Mouse (Mus musculus): ENCODE results near the gene Rnf31.
A peak's percentile ranks its signal among the peaks of the same experiment; 100 is the strongest.

Rnf31 gene

DNA sequence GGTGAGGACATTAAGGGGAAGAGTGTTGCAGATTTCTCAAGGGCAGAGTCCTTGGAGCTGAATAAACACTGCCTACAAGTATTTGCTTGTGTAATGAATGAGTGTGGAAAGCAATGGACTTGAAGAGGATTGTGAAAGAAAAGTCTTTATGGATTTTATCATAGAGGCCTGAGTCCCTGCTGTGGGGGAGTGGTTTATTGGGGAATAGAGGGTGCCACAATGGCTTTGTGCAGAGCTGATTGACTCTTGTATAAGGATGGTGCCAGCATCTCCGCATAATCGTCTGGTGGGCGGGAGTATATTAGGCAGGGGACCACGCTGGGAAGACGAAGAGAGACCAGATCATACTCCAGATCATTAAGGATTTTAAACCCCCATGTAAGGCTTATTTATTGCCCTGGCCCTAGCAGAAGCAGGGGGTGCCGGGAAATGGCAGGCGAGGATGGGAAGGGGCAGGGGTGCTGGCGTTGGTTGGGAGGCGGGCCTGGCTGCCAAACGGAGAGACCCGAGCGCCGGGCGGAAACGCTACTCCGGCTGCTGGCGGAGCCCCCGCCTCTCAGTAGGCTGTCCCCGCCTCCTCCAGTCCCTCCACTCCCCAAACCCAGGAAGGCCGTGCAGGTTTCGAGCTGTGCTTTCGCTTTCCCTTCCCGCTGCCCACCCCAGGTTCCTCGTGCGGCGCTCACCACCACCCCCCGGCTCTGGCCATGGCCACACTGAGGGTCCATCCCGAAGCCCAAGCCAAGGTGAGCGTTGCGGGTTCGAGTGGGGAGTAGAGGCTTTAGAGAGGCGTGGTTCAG, 13.4 kb upstream of the Rnf31 start, which contains the start of gene Psme1:
Gene Psme1 (plus strand): TSS at position 253 of the 797 bp plus-strand sequence.
- peak; percentile 86 for DNase-seq (ENCODE audit: low spot score)

DNA sequence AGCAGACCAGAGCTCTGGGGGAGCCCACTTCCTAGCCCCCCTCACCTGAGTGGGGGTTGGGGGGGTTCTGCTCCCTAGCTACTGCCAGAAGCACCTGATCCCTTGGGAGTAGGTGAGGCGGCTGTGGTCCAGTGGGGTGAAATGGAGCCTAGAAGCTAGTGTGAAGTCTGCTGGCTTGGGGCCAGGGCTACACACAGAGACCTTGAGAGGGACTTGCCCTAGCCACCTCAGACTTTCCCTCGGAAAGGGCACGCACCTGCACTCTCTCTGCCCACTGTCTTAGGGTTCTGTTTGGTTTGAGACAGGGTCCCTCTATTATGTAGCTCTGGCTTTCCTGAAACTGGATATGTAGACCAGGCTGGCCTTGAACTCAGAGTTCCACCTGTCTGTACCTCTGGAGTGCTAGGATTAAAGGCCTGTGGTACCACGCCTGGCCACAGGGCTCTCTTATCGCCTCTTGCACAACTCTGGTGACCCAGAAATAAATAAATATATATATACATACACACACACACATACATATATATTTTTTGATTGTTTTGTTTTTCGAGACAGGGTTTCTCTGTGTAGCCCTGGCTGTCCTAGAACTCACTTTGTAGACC, 12.7 kb upstream of the Rnf31 start:
- no peak for DNase-seq (ENCODE audit: low spot score)

DNA sequence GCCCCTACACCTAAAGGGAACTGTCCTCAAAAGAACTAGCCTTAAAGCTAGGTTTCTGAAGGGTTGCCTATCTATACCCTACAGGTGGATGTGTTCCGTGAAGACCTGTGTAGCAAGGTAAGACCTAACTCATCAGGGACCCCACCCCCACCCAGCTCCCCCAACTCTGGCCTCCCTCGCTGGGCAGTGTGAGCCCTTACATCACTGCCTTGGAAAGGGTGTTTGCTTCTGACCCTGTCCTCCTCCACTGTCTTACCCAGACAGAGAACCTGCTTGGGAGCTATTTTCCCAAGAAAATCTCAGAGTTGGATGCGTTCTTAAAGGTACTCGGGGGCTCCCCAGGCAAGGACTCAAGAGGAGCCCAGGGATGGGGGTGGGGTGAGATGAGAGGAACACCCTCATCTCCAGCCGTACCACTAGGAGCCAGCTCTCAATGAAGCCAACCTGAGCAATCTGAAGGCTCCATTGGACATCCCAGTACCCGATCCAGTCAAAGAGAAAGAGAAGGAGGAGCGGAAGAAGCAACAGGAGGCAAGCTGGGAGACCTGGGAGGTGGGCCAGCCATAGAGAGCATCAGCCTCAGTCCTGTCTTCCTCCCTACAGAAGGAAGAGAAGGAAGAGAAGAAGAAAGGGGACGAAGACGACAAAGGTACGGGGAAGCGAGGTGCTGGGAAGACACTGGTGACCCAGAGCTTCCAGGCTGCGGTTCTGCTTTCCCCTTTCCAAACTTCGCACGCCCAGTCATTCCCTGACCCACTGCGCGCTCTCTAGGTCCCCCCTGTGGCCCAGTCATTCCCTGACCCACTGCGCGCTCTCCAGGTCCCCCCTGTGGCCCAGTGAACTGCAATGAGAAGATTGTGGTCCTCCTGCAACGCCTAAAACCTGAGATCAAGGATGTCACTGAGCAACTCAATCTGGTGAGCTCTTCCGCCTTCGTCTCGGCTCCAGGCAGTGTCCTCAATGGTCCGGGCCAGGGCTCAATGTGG, 11.7 kb upstream of the Rnf31 start:
- DNase-seq (ENCODE audit: low spot score), result no peak

DNA sequence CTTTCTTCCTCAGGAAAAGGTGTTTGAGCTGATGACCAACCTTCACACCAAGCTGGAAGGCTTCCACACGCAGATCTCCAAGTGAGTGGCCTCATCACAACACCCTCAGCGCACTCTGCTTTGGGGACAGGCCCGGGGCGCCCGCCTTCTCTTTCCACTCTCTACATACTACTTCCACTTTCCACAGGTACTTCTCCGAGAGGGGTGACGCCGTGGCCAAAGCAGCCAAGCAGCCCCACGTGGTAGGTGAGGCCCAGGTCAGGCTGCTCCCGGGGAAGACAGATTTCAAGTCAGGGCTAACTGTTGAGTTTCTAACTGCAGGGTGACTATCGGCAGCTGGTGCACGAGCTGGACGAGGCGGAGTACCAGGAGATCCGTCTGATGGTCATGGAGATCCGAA, 10.8 kb upstream of the Rnf31 start:
- DNase-seq (ENCODE audit: low spot score), result no peak

DNA sequence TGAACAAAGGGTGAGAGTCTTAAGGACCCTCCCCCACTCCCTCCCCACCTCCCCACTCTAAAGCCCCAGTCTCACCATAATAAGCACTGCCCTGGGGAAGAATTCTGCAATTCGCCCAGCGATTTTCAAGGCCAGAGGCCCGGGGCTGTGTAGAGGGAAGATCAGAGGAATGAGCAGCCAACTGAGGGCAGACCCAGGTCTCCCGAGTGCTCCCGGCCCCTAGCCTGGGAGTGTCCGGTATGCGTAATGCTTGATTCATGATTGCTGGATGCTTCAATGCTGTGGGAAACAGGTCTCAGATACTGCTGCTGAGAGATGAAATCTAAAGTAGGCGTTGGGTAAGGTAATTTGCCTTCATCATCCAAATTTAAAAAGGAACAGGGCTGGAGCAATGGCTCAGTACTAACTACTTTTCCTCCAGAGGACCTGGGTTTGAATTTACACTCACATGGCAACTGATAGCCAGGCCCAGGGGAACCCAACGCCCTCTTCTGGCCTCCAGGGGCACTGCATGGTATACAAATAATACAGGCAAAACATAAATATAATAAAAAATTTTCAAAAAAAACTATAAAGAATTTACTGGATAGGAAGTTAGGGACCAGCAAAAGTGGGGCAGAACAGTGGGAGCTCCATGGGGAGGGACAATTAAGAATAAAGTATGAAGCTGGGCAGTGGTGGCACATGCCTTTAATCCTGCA, 9.4 kb upstream of the Rnf31 start:
- DNase-seq (ENCODE audit: low spot score), result no peak

DNA sequence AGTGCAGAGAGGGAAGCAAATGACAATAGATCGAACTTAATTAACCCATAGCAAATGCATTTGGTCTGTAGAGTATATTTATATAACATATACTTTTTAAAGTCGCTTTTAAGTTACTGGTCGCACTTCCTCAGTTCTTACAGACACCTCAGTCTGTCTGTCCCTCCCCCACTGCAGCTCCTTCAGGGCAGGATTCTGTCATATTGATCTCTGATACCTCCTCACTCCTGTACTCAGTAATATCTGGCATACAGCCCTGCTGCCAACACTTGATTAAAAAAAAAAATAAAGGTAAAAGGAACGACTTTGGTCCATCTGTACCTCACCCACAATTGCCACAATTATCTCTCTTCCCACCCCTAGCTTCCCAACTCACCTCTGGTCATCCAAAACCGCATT, 7.2 kb upstream of the Rnf31 start:
- no peak for DNase-seq (ENCODE audit: low spot score)

DNA sequence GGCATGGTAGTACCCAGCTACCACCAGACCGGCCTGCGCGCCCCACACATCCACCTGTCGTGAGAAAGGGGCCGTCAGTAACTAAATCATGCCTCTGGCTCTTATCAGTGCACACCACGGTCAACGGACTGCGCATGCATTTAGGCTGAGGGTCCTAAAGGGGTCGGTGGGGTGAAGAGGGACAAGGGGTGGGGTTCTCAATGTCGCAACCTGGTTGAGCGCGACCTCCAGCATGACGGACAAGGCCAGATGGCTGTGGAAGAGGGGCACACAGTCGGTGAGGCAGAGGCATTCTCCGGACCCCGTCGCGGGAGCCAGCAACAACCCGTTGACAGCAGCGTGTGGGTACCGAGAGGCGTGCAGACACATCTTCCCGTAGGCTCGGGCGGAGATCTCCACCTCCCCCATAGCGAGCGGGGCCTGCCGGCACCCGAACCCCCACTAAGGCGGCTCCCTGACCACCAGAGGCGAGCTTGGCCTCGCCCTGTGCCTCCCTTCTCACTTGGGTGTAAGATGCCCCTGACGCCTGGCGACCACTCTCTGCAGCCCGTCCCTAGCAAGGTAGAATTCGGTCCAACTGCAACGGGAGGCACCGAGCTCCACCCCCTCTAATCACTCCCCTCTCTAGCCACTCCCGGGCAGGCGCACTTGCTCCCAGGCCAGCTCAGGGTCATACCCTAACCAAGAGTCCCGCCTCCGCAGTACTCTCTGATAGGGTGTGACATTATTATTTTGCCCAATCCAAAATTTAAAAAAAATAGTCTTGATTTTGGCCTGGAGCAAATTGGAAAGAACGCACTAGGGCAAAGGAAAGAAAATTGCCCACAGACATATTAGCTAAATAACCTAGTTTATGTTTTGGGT, 6.6 kb upstream of the Rnf31 start, which contains the start of gene Emc9:
Gene Emc9 (minus strand): TSS at position 601 of the 864 bp plus-strand sequence.
- peak; percentile 82 for DNase-seq (ENCODE audit: low spot score)

DNA sequence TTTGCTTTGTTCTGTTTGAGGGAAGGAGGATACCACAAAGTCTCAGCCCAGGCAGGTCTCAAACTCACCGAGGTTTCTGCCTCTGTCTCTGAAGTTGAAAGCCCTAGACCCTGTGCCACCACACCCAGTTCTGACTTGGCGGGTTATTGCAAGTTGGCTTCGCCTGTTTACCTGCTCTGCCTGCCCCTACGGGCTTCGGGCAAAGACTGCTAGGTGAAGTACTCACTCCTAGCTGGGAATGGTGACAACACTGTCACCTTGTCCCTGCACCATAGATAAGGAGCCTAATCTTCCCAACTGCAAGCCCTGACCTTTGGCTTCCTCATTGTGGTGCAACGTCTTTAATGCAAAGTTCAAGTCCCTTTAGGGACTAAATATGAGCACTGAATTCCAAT, 5.9 kb upstream of the Rnf31 start:
- DNase-seq (ENCODE audit: low spot score), result no peak

DNA sequence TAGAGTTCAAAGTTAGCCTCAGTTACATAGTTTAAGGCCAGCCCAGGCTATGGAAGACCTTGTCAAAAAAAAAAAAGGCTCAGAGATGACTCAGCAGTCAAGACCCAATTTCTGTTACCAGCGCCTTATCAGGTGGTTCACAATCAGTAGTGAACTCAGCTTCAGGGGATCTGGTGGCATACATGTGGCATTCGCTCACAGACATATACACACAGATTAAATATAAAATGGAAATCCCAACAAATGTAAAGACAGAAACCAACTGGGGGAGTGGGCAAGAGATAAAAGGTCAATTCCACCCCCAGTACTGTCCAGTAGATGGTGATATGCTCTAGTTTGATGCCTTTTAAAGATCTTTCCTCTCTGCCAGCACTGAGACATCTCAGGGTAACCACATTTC, 5.4 kb upstream of the Rnf31 start:
- DNase-seq (ENCODE audit: low spot score), result no peak

DNA sequence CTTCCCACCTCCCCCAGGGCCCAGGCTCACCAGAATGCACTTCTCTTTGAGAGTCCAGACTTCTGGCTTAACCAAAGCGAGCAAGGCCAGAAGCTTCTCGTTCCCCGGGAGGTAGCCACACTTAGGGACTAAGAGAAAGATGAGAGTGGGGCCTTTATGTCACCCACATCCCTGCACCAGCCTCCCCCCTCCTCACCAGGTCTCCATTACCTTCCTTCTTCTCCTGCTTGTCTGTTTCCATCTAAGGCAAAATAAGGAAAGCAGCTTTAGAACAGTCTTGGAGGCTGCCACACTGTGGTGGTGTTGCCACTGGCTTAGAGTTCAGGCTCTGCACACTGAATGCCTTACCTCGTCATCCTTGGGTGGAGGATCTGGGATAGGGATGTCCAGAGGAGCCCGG, 2.2 kb upstream of the Rnf31 start:
- DNase-seq (ENCODE audit: low spot score), result no peak

DNA sequence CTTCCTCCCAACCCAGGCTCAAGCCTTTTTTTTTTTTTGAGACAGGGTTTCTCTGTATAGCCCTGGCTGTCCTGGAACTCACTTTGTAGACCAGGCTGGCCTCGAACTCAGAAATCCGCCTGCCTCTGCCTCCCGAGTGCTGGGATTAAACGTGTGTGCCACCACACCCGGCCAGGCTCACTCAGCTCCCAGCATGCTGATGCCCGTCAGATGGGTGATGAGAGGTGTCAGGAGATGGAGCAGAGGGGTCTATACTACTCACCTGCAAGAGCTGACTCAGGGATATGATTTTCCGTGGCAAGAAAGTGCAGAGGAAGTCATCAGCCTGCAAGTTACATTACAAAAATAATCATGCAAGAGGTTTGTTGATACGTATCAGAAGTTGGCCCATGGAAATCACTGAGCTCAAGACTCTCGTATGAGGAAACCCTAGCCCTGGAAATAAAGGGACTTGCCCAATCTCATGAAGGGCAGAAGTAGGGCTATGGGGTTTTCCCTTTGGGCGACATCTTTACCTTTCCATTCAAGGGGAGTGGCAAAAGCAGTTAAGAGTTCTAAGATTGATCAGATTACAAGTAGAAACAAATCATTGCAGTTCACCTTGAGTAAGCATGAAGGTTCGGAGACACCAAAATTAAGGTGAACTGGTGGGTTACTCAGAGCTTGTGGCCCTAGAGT, 1.6 kb upstream of the Rnf31 start:
- no peak for DNase-seq (ENCODE audit: low spot score)

DNA sequence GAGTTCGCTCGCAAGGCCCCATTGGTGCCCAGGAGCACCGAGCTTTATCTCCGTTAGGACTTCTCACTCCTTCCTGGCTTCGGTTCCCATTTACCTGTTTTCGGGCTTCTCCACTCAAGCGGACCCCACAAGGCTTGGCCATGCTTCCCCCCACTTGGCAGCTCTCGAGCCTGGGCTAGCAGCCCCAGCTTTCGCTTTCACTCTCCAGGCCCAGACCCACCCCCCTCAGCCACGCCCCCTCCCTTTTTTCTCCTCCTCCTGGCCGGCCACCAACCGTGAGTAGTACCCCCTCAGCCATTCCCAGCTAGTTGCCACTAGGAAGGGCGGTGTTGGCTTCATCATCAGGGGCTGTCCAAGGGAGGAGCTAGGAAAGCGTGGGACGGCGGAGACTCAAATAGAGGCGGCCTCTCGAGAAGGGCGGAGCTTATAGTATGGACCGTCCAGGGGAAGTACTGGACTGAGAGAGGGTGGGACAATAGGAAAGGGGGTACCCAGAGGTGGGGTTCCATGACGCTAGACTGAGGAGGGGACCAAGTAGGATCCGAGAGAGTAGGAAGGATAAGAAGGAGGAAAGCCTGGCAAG, 669 bp upstream of the Rnf31 start, which contains the start of gene Psme2:
Gene Psme2 (minus strand): TSS at position 366 of the 583 bp plus-strand sequence.
- peak; percentile 98 for DNase-seq (ENCODE audit: low spot score)

DNA sequence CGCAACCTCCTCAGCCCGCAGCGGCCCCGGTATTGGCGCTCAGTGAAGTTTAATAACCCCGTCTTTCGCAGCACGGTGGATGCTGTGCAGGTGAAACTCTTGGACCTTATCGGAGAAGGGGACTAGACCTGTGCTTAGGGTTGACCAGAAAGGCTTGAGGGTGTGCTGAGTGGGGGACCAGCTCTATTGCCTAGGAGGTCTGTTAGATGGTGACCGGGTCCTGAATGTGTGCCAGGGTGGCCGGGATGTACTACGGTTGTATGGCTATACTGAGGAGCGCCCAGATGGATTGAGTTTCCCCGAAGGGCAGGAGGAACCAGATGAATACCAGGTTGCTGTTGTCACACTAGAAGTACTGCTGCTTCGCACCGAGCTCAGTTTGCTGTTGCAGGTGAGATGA, 718 bp downstream of the Rnf31 start:
- no peak for DNase-seq (ENCODE audit: low spot score)

DNA sequence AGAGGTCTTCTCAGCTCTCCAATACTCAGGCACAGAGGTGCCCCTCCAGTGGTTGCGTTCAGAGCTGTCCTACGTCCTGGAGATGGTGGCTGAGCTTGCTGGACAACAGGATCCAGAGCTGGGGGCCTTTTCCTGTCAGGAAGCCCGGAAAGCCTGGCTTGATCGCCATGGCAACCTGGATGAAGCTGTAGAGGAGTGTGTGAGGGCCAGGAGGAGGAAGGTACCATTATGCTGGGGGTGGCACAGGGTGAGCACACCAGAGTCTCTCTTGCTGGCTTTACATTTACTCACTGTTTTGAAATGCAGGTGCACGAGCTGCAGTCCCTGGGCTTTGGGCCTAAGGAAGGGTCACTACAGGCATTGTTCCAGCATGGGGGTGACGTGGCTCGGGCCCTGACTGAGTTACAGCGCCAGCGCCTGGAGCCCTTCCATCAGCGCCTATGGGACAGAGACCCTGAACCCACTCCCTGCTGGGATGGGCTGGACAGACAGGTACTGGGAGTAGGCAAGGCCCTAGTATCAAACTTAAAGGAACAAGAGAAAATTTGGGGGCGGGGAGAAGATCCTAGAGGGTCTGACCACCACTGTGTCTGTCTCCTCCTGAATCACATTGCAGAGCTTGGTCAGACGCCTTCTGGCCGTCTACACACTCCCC, 4.7 kb downstream of the Rnf31 start:
- peak; percentile 25 for DNase-seq (ENCODE audit: low spot score)

DNA sequence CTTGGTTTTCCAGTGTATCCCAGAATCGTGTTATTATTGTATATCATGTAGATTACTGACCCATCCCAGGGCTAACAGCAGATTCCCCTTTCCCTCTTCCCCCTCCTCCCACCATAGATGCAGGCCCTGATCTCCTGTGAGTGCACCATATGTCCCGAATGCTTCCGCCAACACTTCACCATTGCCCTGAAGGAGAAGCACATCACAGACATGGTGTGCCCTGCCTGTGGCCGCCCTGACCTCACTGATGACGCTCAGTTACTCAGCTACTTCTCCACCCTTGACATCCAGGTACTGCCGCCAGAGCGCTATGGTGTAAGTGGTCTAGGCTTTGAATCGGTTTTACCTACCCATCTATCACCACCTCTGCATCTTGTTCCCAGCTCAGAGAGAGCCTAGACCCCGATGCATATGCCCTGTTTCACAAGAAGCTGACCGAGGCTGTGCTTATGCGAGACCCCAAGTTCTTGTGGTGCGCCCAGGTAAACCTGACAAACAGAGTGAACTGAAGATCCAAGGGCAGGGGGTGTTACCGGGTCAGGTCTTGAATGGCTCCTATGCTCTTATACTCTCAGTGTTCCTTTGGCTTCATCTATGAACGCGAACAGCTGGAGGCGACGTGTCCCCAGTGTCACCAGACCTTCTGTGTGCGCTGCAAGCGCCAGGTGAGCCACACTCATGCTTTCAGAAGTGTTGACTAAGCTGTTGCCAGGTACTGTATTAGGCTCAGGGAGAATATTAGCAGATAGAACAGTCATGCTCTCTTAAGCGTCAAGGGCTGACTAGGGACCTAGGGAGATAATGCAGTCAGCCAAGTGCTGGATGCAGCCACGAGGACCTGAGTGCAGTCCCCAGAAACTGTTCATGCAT, 7.2 kb downstream of the Rnf31 start:
- DNase-seq (ENCODE audit: low spot score), result no peak

DNA sequence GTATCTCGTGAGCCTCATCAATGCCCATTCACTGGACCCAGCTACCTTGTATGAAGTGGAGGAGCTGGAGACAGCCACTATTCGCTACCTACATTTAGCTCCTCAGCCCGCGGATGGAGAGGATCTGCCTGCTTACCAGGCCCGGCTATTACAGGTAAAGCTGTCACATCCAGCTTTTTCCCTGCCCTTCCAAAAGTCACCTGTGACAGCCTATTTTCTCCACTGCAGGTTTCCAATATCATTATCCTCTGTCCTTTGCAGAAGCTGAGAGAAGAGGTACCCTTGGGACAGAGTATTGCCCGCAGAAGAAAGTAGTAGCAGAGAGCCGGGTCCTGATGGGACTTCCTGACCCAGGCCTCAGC, 11.7 kb downstream of the Rnf31 start, which contains the start of gene Irf9:
Gene Irf9 (plus strand): TSS at position 301 of the 362 bp plus-strand sequence.
- DNase-seq (ENCODE audit: low spot score), result no peak

DNA sequence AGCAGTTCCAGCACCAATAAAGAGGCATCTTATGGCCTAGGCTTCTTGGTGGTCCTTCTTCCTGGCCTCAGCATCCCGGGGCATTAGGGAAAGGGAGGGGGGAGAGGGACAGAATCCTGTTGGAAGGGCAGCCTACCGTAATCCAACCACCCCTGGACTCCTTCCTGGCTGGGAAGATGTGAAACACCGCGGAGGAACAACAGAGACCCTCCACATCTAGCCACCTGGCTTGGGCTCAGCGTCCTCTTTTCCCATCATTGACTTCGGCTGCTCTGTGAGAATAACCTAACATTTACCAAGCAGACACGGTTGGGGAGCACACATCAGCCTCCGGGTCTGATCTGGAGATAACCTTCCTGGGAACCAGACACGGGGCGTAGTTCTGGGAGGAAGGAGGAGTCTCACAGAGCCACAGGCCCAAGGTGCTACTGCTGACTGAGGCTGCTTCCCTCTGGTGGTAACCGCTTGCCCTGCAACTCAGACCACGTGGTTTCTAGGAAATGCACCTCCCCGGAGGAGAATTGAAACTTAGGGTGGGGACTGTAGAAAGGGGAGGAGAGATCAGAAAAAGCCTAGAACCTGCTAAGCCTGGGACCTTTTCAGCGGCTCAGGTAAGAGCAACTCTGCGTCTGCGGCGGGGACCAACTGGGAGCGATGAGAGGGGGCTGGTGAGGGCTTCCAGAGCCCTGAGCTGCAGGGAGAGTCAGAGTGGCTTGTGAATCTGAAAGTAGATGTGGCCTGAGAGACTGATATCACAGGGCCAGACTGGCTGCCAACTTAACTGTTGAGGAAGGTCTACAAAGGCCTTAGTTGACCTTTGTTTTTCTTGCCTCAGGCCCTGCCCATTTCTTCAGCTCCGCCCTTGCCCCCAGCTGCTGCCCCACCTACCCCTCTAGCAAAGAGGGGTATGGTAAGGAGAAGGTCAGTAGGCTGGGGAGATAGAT, 12.4 kb downstream of the Rnf31 start:
- peak; percentile 93 for DNase-seq (ENCODE audit: low spot score)

Data from embryo, embryonic 10 days (tissue).